Mouse (Mus musculus) B cell, adult 62 days (primary cell): ENCODE results near the gene Manba. TPM values are rescaled to one million over a fixed set of nuclear protein-coding genes. Genes with fewer than 3 reads are reported as not detected.

Experiments used
- total RNA-seq: library from RNA; stranded (reverse); gene quantifications from 4 replicates; pipeline ENCODE4 v1.2.4, GENCODE M21; 2023

The Manba gene
- total RNA-seq = 17.7 to 27.4 TPM (median 22.7 TPM) in 4 replicates

DNA sequence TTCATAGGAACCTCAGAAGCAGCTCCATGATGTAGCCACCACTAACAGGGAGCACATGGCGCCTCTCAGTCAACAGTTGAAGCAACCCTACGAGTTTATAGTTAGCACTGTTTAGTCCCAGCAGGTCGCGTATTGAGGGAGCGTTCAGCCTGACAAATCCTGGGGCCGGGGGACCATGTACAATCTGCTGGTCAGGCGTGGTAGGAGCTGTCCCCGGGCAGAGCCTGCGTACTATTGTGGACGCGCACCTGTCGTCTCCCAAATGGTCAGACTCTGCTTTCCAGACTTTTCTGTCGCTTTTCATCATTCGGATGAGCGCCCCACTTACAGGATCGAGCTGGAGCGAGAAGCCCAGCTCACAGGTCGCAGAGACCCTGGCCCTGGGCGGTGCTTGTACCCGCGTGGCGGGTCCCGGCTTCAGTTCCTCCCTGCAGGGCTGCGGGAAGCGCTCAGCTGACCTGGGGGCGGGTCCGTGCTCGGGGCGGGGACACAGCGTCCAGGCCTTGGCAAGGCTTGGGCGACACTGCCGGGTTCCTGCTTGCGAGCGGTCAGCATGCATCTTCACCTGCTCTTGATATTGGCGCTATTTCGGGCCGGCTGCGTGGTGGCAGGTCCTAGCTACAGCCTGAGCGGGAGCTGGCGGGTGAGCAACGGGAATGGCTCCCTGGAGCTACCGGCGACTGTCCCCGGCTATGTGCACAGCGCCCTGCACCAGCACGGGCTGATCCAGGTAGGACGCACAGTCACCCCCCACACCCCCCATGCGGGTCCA lies at the start of gene Manba:
Manba (plus strand) TSS at position 484 of the 772 bp plus-strand sequence.

DNA sequence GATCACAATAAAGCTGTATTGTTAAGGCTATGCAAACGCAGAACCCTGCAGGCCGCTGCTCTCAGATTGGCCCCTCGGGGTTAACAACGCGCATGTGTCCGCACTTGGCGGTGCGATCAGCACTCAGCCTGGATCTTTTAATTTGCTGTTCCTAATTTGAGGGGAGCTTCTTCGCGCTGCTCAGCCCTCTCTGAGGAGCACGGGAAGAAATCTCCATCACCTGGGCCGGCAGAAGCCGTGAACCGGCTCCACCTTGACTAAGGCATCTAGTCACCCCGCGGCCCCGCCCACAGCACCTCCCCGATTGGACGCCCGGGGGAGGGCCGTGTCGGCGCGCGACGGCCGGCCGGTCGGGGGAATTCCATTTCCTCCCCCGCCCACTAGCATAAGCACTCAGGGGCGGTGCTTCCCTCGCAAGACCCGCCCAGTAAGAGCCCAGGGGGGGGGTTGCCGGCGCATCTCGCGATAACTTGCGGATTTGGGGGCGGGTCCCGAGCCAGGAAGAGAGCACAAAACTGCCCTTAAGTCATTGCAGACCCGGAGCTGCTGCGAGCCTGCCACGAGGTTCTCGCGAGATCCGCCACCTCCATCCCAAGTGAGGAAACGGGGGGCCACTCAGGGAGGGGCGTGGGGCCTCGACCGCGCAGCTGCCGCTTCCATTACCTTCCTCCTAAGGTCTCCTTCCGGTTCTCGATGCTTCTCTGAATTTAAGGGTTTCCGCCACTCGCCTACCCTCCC lies 47.5 kb upstream of the Manba start, which contains the start of gene Ube2d3:
Ube2d3 (plus strand) TSS at position 392 of the 738 bp plus-strand sequence.

Other genes starting within 250 kb of the Manba start
- gene Bdh2, start 204.4 kb upstream of the Manba start, total RNA-seq = 0.17 TPM in 1 of 4 replicates, not detected in the others
- not detected in 4 replicates for gene Slc9b2, start 177.9 kb upstream of the Manba start, total RNA-seq
- gene Slc9b1, start 137.6 kb upstream of the Manba start, total RNA-seq = not detected in 4 replicates
- gene Cisd2, start 61.7 kb upstream of the Manba start, total RNA-seq = 53.9 to 64.0 TPM (median 60.7 TPM) in 4 replicates
- gene Ube2d3, start 47.5 kb upstream of the Manba start, total RNA-seq = 497 to 530 TPM (median 506 TPM) in 4 replicates
- gene Nfkb1, start 205.9 kb downstream of the Manba start, total RNA-seq = 288 to 304 TPM (median 296 TPM) in 4 replicates